Mouse (Mus musculus) olfactory bulb, adult 2 months (tissue): ENCODE results near the gene Pdc.

Source experiments
- CTCF ChIP-seq: fragments of 200-500 bp; IDR thresholded peaks from 2 replicates; pipeline ENCODE4 v1.5.1; 2012; ENCODE audit warnings: low read depth, mild to moderate bottlenecking, low read length, moderate library complexity; ENCODE audit not compliant: insufficient read depth
- POLR2A ChIP-seq: fragments of 200-500 bp; IDR thresholded peaks from 2 replicates; pipeline ENCODE4 v1.6.1; 2012; ENCODE audit warnings: mild to moderate bottlenecking, low read depth, low read length, moderate library complexity; ENCODE audit not compliant: insufficient read depth

GRCm38 (mm10) chr1:150374247-150374646 is 55.0 kb downstream of the Pdc start:
- TF ChIP-seq CTCF (no peak), POLR2A (no peak)
